Mouse (Mus musculus) Patski (cell line): ENCODE measurements around the gene Ccpg1os. TPM values are rescaled to one million over a fixed set of nuclear protein-coding genes. Genes with fewer than 3 reads are reported as not detected.

Experiments used
- ATAC-seq: fragments of 100-300 bp; one replicate; pipeline ENCODE4 v1.8.0; 2021
- CTCF ChIA-PET: fragments of 350-600 bp; sonication (Branson Sonifier 250); formaldehyde crosslinking; loops from one replicate; lab custom pipeline; 2022; ENCODE audit warnings: inconsistent platforms; lab: Charles Lee
- POLR2A ChIA-PET: fragments of 350-600 bp; sonication (Branson Sonifier 250); formaldehyde crosslinking; loops from one replicate; lab custom pipeline; 2022; ENCODE audit warnings: antibody characterized with exemption, inconsistent platforms; lab: Charles Lee
- DNase-seq: peaks from one replicate; pipeline ENCODE4 v3.0.0-alpha.2; 2011; ENCODE audit warnings: low read depth, low spot score
- H3K27me3 ChIP-seq: fragments of 371-371 bp; one replicate; pipeline ENCODE4 v1.5.1; 2021
- CTCF ChIP-seq: fragments of 100-300 bp; IDR thresholded peaks from one replicate; pipeline ENCODE4 v1.5.1; 2021
- in situ Hi-C: fragments of 300-500 bp; cut with MboI; formaldehyde crosslinking; loops from 3 replicates; pipeline ENCODE4 v1.11.1; 2018; ENCODE audit warnings: low pct_unique_long_range_greater_than_20kb, mixed read lengths
- polyA plus RNA-seq: library from polyadenylated mRNA; unstranded; gene quantifications from one replicate; pipeline ENCODE4 v1.2.3, GENCODE M21; 2021

Gene Ccpg1os
- polyA plus RNA-seq, 1 experiment from 2014 or later = 24.3 TPM

GRCm38 (mm10) chr9:73006175-73006574, 21.0 kb upstream of the Ccpg1os start:
- H3K27me3 ChIP-seq = no peaks in the 10 kb centered on the region
- no peak for DNase-seq
- POLR2A ChIA-PET = no interaction called here
- ATAC-seq = no peak
- peak; percentile 45 for TF ChIP-seq CTCF
- CTCF ChIA-PET = no interaction called here
- in situ Hi-C loops = no loop called here

DNA sequence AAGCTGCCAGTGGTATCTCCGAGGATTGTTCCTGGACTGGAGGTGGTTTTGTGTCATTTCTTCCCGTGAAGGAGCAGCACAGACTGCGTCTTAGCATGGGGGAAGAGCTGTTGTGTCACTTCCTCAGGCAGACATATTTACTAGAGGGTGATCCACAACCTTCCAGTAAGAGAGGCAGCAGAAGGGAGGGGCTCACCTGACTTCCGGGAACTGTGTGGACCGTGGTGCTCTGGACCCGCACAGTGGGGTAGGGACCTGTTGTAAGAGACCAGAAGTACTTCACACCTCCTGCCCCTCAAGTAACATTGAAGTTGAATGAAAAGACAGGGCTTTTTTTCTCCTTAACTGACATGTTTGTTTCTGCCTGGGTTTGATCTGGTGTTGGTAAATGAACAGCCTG, 19.9 kb upstream of the Ccpg1os start:
- in situ Hi-C loops = no loop called here
- ChIA-PET CTCF (no interaction called here), POLR2A (no interaction called here)
- H3K27me3 ChIP-seq = no peaks in the 10 kb centered on the region
- TF ChIP-seq CTCF = no peak
- ATAC-seq (no peak), DNase-seq (no peak)

DNA sequence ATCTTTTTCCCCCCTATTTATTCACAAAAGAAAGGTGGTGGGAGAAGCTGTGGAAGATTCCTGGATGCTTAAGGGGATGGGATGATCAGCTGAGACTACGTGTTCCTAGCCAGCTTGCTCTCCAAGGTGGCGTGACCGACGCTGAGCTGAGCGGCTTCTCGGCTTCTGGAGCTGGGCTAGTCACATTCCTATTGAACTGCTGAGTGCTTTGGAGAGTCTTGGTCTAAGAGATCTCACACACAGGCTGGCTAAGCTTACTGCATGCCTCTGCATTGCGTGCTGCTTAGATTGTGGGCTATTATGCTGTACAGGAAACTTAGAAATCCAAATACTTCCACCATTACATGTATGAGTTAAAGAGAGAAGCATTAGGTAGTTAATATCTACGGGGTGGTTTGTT, 18.9 kb upstream of the Ccpg1os start:
- ChIA-PET CTCF (interaction anchor here (1.1 kb wide), 1 partner anchor 9 kb away, joined by 4 read pairs; no protein-coding TSS in a partner anchor), POLR2A (no interaction called here)
- no peaks in the 10 kb centered on the region for H3K27me3 ChIP-seq
- ATAC-seq (no peak), DNase-seq (no peak)
- in situ Hi-C loops = no loop called here
- TF ChIP-seq CTCF = no peak

DNA sequence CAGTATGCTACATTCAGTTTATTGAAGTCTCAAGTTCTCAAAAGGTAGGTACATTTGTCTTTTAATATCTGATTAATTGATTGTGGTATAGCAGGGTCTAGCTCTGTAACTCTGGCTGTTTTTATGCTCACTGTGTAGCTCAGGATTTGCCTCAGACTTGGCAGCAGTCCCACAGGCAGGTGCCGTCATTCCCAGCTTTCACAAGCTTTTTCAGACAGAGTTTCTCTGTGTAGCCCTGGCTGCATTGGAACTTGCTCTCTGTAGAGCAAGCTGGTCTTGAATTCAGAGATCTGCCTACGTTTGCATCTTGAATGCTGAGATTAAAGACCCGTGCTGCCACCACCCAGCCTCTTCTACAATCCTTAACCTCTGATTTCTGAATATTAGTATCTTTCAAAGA, 17.0 kb upstream of the Ccpg1os start:
- TF ChIP-seq CTCF = no peak
- ATAC-seq = no peak

DNA sequence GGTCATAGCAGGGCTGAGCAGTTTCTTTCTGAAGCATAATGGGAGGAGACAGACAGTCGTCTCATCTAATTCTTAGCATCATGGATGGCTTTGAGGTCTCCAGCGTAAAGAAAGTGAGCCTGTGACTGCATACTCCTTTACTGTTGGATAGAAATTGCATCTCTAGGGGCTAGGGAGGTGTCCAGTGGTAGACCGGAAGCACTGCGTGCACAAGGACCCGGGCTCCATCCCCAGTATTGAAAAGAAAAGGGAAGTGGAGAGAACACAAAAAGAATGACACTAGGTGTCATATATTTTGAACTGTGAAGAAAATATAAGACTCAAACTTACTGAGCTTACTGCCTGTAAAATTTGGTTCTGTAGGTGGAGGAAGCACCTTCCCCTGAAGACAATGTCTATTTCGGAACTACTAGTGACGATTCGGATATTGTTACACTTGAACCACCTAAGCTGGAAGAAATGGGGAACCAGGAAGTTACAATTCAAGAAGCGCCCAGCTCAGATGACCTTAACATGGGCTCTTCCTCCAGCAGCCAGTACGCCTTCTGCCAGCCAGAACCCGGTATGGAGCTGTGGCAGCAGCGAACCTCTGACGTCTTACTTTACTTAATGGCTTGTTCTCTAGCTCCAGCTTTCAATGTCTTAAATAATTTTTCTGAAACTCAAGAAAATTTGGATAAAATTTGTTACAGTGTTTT, 16.3 kb upstream of the Ccpg1os start:
- H3K27me3 ChIP-seq = no peaks in the 10 kb centered on the region
- in situ Hi-C loops = no loop called here
- ATAC-seq = no peak
- POLR2A ChIA-PET = no interaction called here
- DNase-seq = no peak
- no peak for TF ChIP-seq CTCF
- CTCF ChIA-PET = interaction anchor here (1.1 kb wide), 1 partner anchor 12 kb away, joined by 4 read pairs; no protein-coding TSS in a partner anchor

More for the DNA sequence above, 17.0 kb upstream of the Ccpg1os start:
- in situ Hi-C loops = no loop called here
- POLR2A ChIA-PET = no interaction called here
- CTCF ChIA-PET = interaction anchor here (1.1 kb wide), 1 partner anchor 11 kb away, joined by 4 read pairs; no protein-coding TSS in a partner anchor
- DNase-seq = no peak
- H3K27me3 ChIP-seq = no peaks in the 10 kb centered on the region

GRCm38 (mm10) chr9:73000487-73000886, 15.3 kb upstream of the Ccpg1os start:
- CTCF ChIA-PET = interaction anchor here (0.7 to 2.0 kb wide), 2 partner anchors 10 to 11 kb away, joined by 3 to 5 read pairs; no protein-coding TSS in a partner anchor
- TF ChIP-seq CTCF = no peak
- no peaks in the 10 kb centered on the region for H3K27me3 ChIP-seq
- POLR2A ChIA-PET = no interaction called here
- in situ Hi-C loops = no loop called here
- ATAC-seq (no peak), DNase-seq (no peak)

- ChIA-PET CTCF (interaction anchor here (1.4 to 2.1 kb wide), 2 partner anchors 8 to 48 kb away, joined by 3 to 6 read pairs; partner anchors contain the start of gene Rab27a), POLR2A (no interaction called here)
- TF ChIP-seq CTCF = no peak
- DNase-seq (no peak), ATAC-seq (no peak)
- in situ Hi-C loops = no loop called here
- H3K27me3 ChIP-seq = no peaks in the 10 kb centered on the region
These were observed 11.6 kb upstream of the Ccpg1os start for GRCm38 (mm10) chr9:72996806-72997205.

DNA sequence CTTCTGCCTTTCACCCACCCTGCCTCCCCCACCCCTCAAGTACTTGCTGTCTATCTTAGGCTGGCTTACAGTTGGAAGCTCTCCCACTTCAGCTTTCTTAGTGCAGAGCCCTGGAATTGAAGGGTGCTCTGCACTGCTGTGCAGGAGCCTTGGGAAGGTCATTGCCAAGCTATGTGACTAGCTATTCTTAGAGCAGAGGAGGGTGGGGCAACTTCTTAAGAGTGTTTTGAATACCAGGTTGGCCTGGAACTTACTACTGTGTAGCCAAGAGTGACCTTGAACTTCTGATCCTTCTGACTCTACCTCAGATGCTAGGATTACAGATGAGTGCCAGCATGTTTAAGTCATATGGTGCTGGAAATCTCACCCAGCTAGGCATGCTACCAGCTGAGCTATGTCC, 11.0 kb upstream of the Ccpg1os start:
- ATAC-seq (no peak), DNase-seq (no peak)
- ChIA-PET POLR2A (interaction anchor here (1.1 kb wide), 1 partner anchor 10 kb away, joined by 3 read pairs; no protein-coding TSS in a partner anchor), CTCF (interaction anchor here (0.8 to 1.4 kb wide), 2 partner anchors 29 to 48 kb away, joined by 3 read pairs; partner anchors contain the start of gene Rab27a)
- TF ChIP-seq CTCF = no peak
- H3K27me3 ChIP-seq = no peaks in the 10 kb centered on the region
- in situ Hi-C loops = no loop called here

- no peak for TF ChIP-seq CTCF
- CTCF ChIA-PET = no interaction called here
- POLR2A ChIA-PET = no interaction called here
- DNase-seq (no peak), ATAC-seq (no peak)
- no peaks in the 10 kb centered on the region for H3K27me3 ChIP-seq
- in situ Hi-C loops = no loop called here
These were observed 7.4 kb upstream of the Ccpg1os start for GRCm38 (mm10) chr9:72992576-72992975.

- POLR2A ChIA-PET = no interaction called here
- no peak for ATAC-seq
These were observed 6.2 kb upstream of the Ccpg1os start for GRCm38 (mm10) chr9:72991420-72991819.

DNA sequence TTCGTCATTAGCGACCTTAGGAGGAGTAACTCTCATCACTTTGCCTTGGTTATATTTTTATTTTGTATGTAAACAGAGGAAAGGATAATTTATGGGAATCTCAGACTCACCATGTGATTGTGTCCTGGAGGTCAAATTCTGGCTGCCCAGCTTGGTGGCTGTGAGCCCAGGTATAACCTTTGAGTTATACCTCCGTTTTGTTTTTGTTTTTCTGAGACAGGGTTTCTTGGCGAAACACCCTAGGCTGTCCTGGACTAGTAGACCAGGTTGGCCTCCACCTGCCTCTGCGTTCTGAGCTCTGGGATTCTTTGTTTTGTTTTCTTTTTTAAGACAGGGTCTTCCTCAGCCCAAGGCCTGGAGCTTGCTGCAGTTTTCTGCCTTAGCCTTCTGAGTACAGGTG, 3.5 kb upstream of the Ccpg1os start:
- DNase-seq (no peak), ATAC-seq (no peak)
- in situ Hi-C loops = no loop called here
- CTCF ChIA-PET = interaction anchor here (1.3 to 1.7 kb wide), 3 partner anchors 9 to 56 kb away, joined by 4 to 6 read pairs (median 5); partner anchors contain the start of gene Rab27a
- TF ChIP-seq CTCF = no peak
- POLR2A ChIA-PET = no interaction called here
- no peaks in the 10 kb centered on the region for H3K27me3 ChIP-seq

More at GRCm38 (mm10) chr9:72991420-72991819, 6.2 kb upstream of the Ccpg1os start:
- no peaks in the 10 kb centered on the region for H3K27me3 ChIP-seq
- in situ Hi-C loops = no loop called here
- DNase-seq = no peak
- CTCF ChIA-PET = no interaction called here
- no peak for TF ChIP-seq CTCF
